Mouse (Mus musculus) lung, adult 2 months (tissue): ENCODE results near the gene Afm.

Source experiments
- CTCF ChIP-seq: fragments of 200-500 bp; IDR thresholded peaks from 2 replicates; pipeline ENCODE4 v1.5.1; 2011; ENCODE audit warnings: mild to moderate bottlenecking, low read length, control low read depth; ENCODE audit not compliant: insufficient read depth
- POLR2A ChIP-seq: fragments of 200-500 bp; IDR thresholded peaks from 2 replicates; pipeline ENCODE4 v1.6.1; 2011; ENCODE audit warnings: low read depth, mild to moderate bottlenecking, control low read depth, low read length, borderline replicate concordance; ENCODE audit errors: extremely low read depth

- TF ChIP-seq CTCF, result no peak
- TF ChIP-seq POLR2A, result no peak
These were observed 12.2 kb upstream of the Afm start for GRCm38 (mm10) chr5:90506507-90506906.
